Mouse (Mus musculus): ENCODE data around the gene Ptbp3. TPM values are rescaled to one million over a fixed set of nuclear protein-coding genes. Genes with fewer than 3 reads are reported as not detected.

Ptbp3 gene
- total and polyA plus RNA-seq, 2 experiments from 2014 or later, result 13.2 to 29.2 TPM

DNA sequence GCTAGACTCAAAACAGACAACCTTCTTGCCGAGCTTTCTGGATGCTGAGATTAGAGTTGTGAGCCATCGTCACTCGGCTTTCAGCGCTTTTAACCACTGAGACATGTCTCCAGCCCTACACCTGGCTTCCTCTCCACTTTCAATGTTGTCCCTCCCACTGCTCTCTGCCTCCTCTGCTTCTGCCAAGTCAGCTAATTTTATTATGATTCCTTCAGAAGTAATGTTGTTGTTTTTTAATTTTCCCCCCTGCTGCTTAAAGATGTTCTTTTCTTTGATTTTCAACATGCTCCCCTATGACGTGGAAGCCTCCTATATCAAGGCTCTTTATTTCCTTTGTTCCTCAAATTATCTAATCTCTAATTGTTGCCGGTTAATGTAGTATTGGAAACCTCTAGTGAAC, 84.5 kb downstream of the Ptbp3 start:
- H3K9me3 ChIP-seq (ENCODE audit: low read length), result no peaks in the 10 kb centered on the region
- H3K27ac ChIP-seq, result no peak overlapping the region
- no peaks in the 10 kb centered on the region for H3K36me3 ChIP-seq (ENCODE audit: insufficient read depth, low read length)
- WGBS, result 81% methylated on average over 6 of the region's 6 CpGs
- no peak for TF ChIP-seq CTCF (IDR thresholded peaks at IDR 0.05; ENCODE audit: low read depth)
- ATAC-seq (no peak), DNase-seq (ENCODE audit: low spot score) (no peak)
- no peak overlapping the region for H3K4me3 ChIP-seq (ENCODE audit: low read length)
- H3K4me1 ChIP-seq (ENCODE audit: insufficient read depth, low read length), result no peaks in the 10 kb centered on the region
- H3K9ac ChIP-seq (replicated peaks; ENCODE audit: low read length), result no peak overlapping the region
- H3K4me2 ChIP-seq (ENCODE audit: low read depth, low read length), result no peak overlapping the region
- H3K27me3 ChIP-seq (ENCODE audit: insufficient read depth, low read length), result no peaks in the 10 kb centered on the region

DNA sequence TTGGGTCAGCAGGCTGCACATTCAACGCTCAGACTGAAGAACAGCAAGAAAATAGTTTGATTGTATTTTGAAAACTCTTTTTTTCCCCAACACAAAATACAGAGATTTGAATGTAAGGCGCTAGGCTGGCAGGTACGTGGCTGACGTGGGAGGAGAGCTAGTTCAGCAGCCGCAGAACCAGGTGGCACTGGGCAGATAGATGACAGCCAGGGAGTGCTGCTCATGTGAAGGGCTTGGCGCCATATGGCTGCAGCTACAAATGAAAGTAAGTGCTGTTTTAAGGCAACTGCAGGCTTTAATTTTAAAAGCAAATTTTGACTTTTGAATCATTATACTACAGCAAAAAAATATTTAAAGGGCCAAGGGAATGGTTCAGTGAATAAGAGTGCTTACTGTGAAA, 86.7 kb downstream of the Ptbp3 start:
- no peak for TF ChIP-seq CTCF (IDR thresholded peaks at IDR 0.05; ENCODE audit: low read depth)
- Histone ChIP-seq H3K36me3 (ENCODE audit: insufficient read depth, low read length) (no peaks in the 10 kb centered on the region), H3K4me3 (ENCODE audit: low read length) (no peak overlapping the region), H3K9me3 (ENCODE audit: low read length) (no peaks in the 10 kb centered on the region), H3K9ac (replicated peaks; ENCODE audit: low read length) (no peak overlapping the region), H3K4me2 (ENCODE audit: low read depth, low read length) (no peak overlapping the region), H3K4me1 (ENCODE audit: insufficient read depth, low read length) (no peaks in the 10 kb centered on the region), H3K27me3 (ENCODE audit: insufficient read depth, low read length) (no peaks in the 10 kb centered on the region), H3K27ac (no peak overlapping the region)
- 77% methylated on average over 6 of the region's 6 CpGs for WGBS
- DNase-seq (ENCODE audit: low spot score) (no peak), ATAC-seq (no peak)

DNA sequence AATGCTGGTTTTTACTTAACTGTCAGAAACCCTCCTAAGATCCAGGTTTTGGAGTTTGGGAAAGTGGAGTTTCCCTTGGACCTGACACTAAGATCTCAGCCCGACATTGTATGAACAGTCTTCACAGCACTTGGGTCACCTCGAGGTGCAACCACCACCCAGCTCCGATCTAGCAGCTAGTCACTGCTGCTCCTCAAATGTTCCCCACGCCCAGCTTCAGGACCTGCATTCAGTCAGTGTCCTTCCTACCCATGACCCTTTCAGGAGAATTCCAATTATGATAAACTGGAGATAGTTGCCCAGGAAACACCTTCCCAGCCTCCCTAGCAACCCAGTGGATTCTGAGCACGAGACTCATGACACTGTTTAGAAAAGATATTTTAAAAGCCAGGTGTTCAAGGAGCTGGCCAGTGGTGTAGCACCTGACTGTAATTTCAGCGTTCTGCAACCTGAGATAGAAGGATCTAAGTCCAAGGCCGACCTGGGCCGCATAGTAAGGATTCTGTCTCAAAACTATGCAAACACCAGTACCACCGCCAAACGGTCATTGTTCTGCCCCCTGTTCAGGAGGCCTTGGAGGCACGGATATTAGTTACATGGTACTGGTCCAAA, 87.9 kb downstream of the Ptbp3 start:
- DNase-seq (ENCODE audit: low spot score), result no peak
- Histone ChIP-seq H3K4me1 (ENCODE audit: insufficient read depth, low read length) (no peaks in the 10 kb centered on the region), H3K36me3 (ENCODE audit: insufficient read depth, low read length) (no peaks in the 10 kb centered on the region), H3K9ac (replicated peaks; ENCODE audit: low read length) (no peak overlapping the region), H3K4me2 (ENCODE audit: low read depth, low read length) (no peak overlapping the region), H3K27ac (no peak overlapping the region), H3K9me3 (ENCODE audit: low read length) (no peaks in the 10 kb centered on the region), H3K27me3 (ENCODE audit: insufficient read depth, low read length) (no peaks in the 10 kb centered on the region), H3K4me3 (ENCODE audit: low read length) (no peak overlapping the region)
- no peak for ATAC-seq
- WGBS, result 74% methylated on average over 11 of the region's 11 CpGs
- TF ChIP-seq CTCF (IDR thresholded peaks at IDR 0.05; ENCODE audit: low read depth), result no peak

DNA sequence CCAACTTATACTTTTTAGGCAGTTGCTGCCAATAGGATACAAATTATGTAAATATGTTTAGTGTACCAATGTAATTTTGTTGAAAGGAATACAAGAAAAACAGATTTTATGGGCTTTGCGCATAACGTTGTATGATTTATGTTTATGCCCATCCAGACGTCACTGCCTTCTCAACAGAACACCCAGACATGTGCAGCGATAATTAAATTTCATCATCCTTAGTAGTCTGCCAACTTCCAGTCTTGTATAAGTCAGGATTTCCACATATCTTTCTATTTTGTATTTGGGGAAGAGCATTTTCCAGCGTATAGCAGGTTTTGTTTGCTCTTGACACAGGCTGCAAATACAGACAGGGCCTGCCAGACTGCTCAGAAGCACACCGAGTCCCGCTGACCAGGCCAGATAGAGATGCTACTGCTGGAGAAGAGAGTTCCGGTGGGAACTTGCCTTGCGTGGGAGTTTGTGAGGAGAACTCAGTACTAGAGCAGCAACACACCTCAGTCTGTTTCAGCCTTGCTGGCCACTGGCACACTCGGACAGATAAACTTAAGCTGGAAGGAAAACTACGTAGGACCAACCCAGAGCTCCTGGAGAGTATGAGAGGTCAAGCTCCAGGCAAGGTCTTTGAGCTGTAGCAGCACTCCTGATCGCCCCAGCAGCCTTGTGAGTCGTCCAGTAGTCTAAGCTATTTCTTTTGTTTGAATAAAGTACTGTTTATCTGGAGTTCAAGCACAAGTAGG, 89.8 kb downstream of the Ptbp3 start:
- TF ChIP-seq CTCF (IDR thresholded peaks at IDR 0.05; ENCODE audit: low read depth), result no peak
- ATAC-seq, result no peak
- Histone ChIP-seq H3K4me1 (ENCODE audit: insufficient read depth, low read length) (no peaks in the 10 kb centered on the region), H3K27ac (no peak overlapping the region), H3K9me3 (ENCODE audit: low read length) (no peaks in the 10 kb centered on the region), H3K4me2 (ENCODE audit: low read depth, low read length) (no peak overlapping the region), H3K4me3 (ENCODE audit: low read length) (no peak overlapping the region), H3K36me3 (ENCODE audit: insufficient read depth, low read length) (no peaks in the 10 kb centered on the region), H3K27me3 (ENCODE audit: insufficient read depth, low read length) (no peaks in the 10 kb centered on the region), H3K9ac (replicated peaks; ENCODE audit: low read length) (no peak overlapping the region)
- no peak for DNase-seq (ENCODE audit: low spot score)
- WGBS, result 79% methylated on average over 13 of the region's 13 CpGs

DNA sequence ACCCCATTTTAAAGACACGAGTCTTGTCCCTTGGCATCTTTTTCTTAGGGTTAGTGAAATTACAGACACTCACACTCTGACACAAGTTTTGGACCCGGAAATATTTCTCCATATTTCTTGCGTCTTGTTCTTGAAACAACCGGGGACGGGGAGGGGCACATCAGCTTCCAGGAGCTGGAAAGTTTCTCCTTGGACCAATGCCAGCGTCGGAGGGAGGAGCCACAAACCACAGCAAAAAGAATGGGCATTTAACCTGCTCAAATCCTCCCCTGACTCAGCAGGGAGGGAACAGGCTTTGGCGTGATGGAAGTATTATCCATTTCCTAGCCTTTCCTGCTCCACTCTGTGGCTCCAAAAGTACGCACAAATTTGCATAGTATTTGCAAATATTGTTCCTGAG, 91.2 kb downstream of the Ptbp3 start:
- no peak for ATAC-seq
- DNase-seq (ENCODE audit: low spot score), result peak; percentile 7
- H3K9me3 ChIP-seq (ENCODE audit: low read length), result no peaks in the 10 kb centered on the region
- H3K9ac ChIP-seq (replicated peaks; ENCODE audit: low read length), result no peak overlapping the region
- no peaks in the 10 kb centered on the region for H3K27me3 ChIP-seq (ENCODE audit: insufficient read depth, low read length)
- no peak overlapping the region for H3K4me3 ChIP-seq (ENCODE audit: low read length)
- H3K4me2 ChIP-seq (ENCODE audit: low read depth, low read length), result no peak overlapping the region
- no peaks in the 10 kb centered on the region for H3K36me3 ChIP-seq (ENCODE audit: insufficient read depth, low read length)
- no peak for TF ChIP-seq CTCF (IDR thresholded peaks at IDR 0.05; ENCODE audit: low read depth)
- H3K4me1 ChIP-seq (ENCODE audit: insufficient read depth, low read length), result no peaks in the 10 kb centered on the region
- 34% methylated on average over 9 of the region's 9 CpGs for WGBS
- H3K27ac ChIP-seq, result no peak overlapping the region

DNA sequence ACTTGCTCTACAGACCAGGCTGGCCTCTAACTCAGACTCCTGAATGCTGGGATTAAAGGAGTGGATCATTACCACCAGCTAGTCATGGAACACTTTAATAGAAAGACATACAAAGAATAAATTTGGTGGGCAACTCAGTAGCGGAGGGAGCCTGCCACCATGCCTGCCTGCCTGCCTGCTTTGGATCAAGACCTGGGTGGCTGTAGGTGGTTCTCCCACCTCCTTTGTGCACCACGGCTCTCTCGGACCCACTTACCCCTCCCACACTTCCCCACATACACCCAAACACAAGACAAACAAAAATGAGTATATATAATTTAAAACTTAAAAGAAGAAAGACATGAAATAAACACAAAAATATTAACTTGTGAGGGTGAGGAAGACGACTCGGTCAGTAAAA, 92.1 kb downstream of the Ptbp3 start:
- no peaks in the 10 kb centered on the region for H3K9me3 ChIP-seq (ENCODE audit: low read length)
- H3K4me3 ChIP-seq (ENCODE audit: low read length), result no peak overlapping the region
- DNase-seq (ENCODE audit: low spot score) (no peak), ATAC-seq (no peak)
- no peak overlapping the region for H3K9ac ChIP-seq (replicated peaks; ENCODE audit: low read length)
- H3K27ac ChIP-seq, result no peak overlapping the region
- 87% methylated on average over 5 of the region's 5 CpGs for WGBS
- H3K27me3 ChIP-seq (ENCODE audit: insufficient read depth, low read length), result no peaks in the 10 kb centered on the region
- H3K36me3 ChIP-seq (ENCODE audit: insufficient read depth, low read length), result no peaks in the 10 kb centered on the region
- H3K4me2 ChIP-seq (ENCODE audit: low read depth, low read length), result no peak overlapping the region
- H3K4me1 ChIP-seq (ENCODE audit: insufficient read depth, low read length), result no peaks in the 10 kb centered on the region
- no peak for TF ChIP-seq CTCF (IDR thresholded peaks at IDR 0.05; ENCODE audit: low read depth)

DNA sequence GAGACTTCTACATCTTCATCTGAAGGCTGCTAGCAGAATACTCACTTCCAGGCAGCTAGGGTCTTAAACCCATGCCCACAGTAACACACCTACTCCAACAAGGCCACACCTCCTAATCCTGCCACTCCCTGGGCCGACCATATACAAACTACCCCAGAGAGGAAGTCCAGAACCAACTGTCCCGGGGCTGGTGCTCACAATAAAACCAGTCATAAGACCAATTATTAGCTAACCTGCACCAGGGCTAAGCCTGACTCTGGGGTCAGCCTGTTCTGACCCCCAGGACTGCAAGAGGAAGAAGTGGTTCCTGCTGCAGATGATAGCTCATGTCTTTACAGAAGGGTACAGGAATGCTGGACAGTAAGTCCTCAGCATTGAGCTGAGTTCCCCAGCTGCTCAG, 93.7 kb downstream of the Ptbp3 start:
- Histone ChIP-seq H3K4me3 (ENCODE audit: low read length) (no peak overlapping the region), H3K9ac (replicated peaks; ENCODE audit: low read length) (no peak overlapping the region), H3K36me3 (ENCODE audit: insufficient read depth, low read length) (no peaks in the 10 kb centered on the region), H3K9me3 (ENCODE audit: low read length) (no peaks in the 10 kb centered on the region), H3K27me3 (ENCODE audit: insufficient read depth, low read length) (no peaks in the 10 kb centered on the region), H3K4me2 (ENCODE audit: low read depth, low read length) (no peak overlapping the region), H3K27ac (no peak overlapping the region), H3K4me1 (ENCODE audit: insufficient read depth, low read length) (no peaks in the 10 kb centered on the region)
- 84% methylated on average over 2 of the region's 2 CpGs for WGBS
- TF ChIP-seq CTCF (IDR thresholded peaks at IDR 0.05; ENCODE audit: low read depth), result no peak
- no peak for DNase-seq (ENCODE audit: low spot score)
- ATAC-seq, result no peak
